Mouse (Mus musculus) right cerebral cortex, postnatal 10 days (tissue): ENCODE data around the gene Mdh1b.

Experiments used
- DNase-seq, 2 experiments: peaks; one replicate each; pipeline ENCODE4 v3.0.0; 2021; ENCODE audit warnings: low spot score in 2 of 2

The Mdh1b gene

GRCm38 (mm10) chr1:63659591-63659990 lies 70.5 kb downstream of the Mdh1b start:
- peak; percentile 45 to 53 for DNase-seq

GRCm38 (mm10) chr1:63658016-63658415 lies 72.1 kb downstream of the Mdh1b start:
- peak; percentile 68 to 85 for DNase-seq
